Mouse (Mus musculus) embryonic facial prominence, embryonic 11.5 days (tissue): ENCODE measurements at regions not wholly inside any gene's neighbourhood (a gene's known extent, or its start where the extent isn't known, plus 50 kb on each side); places are given as distances from the start of the nearest gene placed in this dataset.

Experiments used
- ATAC-seq: fragments of 200-750 bp; cut with Nextera tagmentation; replicated peaks from 2 replicates; pipeline ENCODE4 v1.8.0; 2017; ENCODE audit warnings: low read depth; ENCODE audit not compliant: insufficient number of reproducible peaks, low FRiP score, low TSS enrichment
- DNase-seq: peaks from one replicate; pipeline ENCODE4 v3.0.0-alpha.2; 2015; ENCODE audit warnings: low spot score
- H3K27ac ChIP-seq: fragments of 300-500 bp; sonication (generic); replicated peaks from 2 replicates; pipeline ENCODE4 v1.5.1; 2014; ENCODE audit warnings: mild to moderate bottlenecking, low read depth, low read length, control low read depth
- H3K27me3 ChIP-seq: fragments of 300-500 bp; sonication (generic); 2 replicates; pipeline ENCODE4 v1.6.1; 2014; ENCODE audit warnings: mild to moderate bottlenecking, low read length, moderate library complexity, mixed read lengths; ENCODE audit not compliant: control insufficient read depth, insufficient read depth
- H3K36me3 ChIP-seq: fragments of 300-500 bp; sonication (generic); replicated peaks from 2 replicates; pipeline ENCODE4 v1.6.1; 2014; ENCODE audit warnings: low read depth, mild to moderate bottlenecking, low read length, moderate library complexity, mixed read lengths; ENCODE audit not compliant: control insufficient read depth, insufficient read depth
- H3K4me1 ChIP-seq: fragments of 300-500 bp; sonication (generic); 2 replicates; pipeline ENCODE4 v1.6.1; 2014; ENCODE audit warnings: low read length, mixed read lengths; ENCODE audit not compliant: control insufficient read depth, insufficient read depth
- H3K4me2 ChIP-seq: fragments of 300-500 bp; sonication (generic); 2 replicates; pipeline ENCODE4 v1.6.1; 2014; ENCODE audit warnings: low read depth, mild to moderate bottlenecking, control low read depth, low read length, moderate library complexity
- H3K4me3 ChIP-seq: fragments of 300-500 bp; sonication (generic); 2 replicates; pipeline ENCODE4 v1.5.1; 2014; ENCODE audit warnings: low read depth, low read length, control low read depth
- H3K9ac ChIP-seq: fragments of 300-500 bp; sonication (generic); replicated peaks from 2 replicates; pipeline ENCODE4 v1.6.1; 2014; ENCODE audit warnings: mild to moderate bottlenecking, control low read depth, low read length
- H3K9me3 ChIP-seq: fragments of 300-500 bp; sonication (generic); replicated peaks from 2 replicates; pipeline ENCODE4 v1.6.1; 2016; ENCODE audit warnings: mild to moderate bottlenecking, low read length, inconsistent platforms, mixed read lengths; ENCODE audit not compliant: control insufficient read depth
- WGBS: fragments of 180-500 bp; shearing (Covaris S2); extraction: QIAGEN DNeasy Blood & Tissue Kit; methylation state at CpG from one replicate; pipeline ENCODE4 v1.1.7; 2014; 5-methylcytosine and 5-hydroxymethylcytosine counted together

- Histone ChIP-seq H3K4me3 (no peak overlapping the region), H3K27me3 (no peaks in the 10 kb centered on the region), H3K9ac (no peak overlapping the region), H3K9me3 (no peaks in the 10 kb centered on the region), H3K4me1 (no peaks in the 10 kb centered on the region), H3K4me2 (no peak overlapping the region), H3K27ac (no peak overlapping the region), H3K36me3 (no peaks in the 10 kb centered on the region)
- no peak for DNase-seq
- WGBS: 70% methylated on average over 3 of the region's 3 CpGs
- ATAC-seq: no peak
Observed at GRCm38 (mm10) chr3:78691499-78691898, 594.8 kb downstream of the Rapgef2 start.

DNA sequence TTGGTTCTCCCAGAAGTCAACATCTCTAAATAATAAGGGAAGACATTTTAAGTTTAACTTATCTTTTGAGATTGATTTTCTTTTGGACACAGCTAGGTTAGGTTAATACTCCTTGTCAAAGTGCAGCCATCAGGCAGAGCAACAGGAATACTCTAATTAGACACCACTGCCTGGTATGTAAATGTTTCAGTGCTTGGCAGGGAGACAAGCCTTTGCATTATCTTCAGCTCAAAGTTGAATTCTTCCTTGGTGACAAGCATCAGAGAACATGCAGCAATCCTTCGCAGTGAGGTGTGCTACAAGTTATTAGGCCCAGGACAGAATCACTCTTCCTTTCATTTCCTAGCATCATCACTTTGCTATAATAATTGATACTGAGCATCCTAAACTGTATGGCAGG, 608.7 kb downstream of the Rapgef2 start:
- DNase-seq (no peak), ATAC-seq (no peak)
- Histone ChIP-seq H3K4me1 (no peaks in the 10 kb centered on the region), H3K36me3 (no peaks in the 10 kb centered on the region), H3K27ac (no peak overlapping the region), H3K27me3 (no peaks in the 10 kb centered on the region), H3K9me3 (no peaks in the 10 kb centered on the region), H3K4me2 (no peak overlapping the region), H3K4me3 (no peak overlapping the region), H3K9ac (no peak overlapping the region)
- whole genome bisulfite sequencing: 77% methylated on average over 1 of the region's 1 CpGs

DNA sequence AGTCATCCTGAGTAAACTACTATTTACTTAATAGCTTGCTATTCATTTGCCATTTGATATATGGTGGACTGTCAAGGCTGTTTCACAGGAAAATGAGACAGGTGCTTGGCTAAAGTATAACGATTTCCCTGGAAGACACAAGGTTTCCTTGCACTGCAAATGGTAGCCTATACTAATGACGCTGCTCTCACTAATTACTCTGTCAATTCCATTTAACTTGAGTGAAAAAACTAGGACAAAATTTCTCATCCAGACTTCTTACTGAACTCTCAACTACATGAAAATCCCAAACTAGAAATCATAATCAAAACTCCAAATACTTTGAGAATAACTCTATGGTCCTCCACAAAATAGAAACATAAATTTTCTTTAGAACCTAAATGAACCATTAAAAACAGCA, 609.5 kb downstream of the Rapgef2 start:
- Histone ChIP-seq H3K9me3 (no peaks in the 10 kb centered on the region), H3K4me2 (no peak overlapping the region), H3K9ac (no peak overlapping the region), H3K4me1 (no peaks in the 10 kb centered on the region), H3K27ac (no peak overlapping the region), H3K36me3 (no peaks in the 10 kb centered on the region), H3K4me3 (no peak overlapping the region), H3K27me3 (no peaks in the 10 kb centered on the region)
- WGBS: 65% methylated on average over 2 of the region's 2 CpGs
- DNase-seq (no peak), ATAC-seq (no peak)

DNA sequence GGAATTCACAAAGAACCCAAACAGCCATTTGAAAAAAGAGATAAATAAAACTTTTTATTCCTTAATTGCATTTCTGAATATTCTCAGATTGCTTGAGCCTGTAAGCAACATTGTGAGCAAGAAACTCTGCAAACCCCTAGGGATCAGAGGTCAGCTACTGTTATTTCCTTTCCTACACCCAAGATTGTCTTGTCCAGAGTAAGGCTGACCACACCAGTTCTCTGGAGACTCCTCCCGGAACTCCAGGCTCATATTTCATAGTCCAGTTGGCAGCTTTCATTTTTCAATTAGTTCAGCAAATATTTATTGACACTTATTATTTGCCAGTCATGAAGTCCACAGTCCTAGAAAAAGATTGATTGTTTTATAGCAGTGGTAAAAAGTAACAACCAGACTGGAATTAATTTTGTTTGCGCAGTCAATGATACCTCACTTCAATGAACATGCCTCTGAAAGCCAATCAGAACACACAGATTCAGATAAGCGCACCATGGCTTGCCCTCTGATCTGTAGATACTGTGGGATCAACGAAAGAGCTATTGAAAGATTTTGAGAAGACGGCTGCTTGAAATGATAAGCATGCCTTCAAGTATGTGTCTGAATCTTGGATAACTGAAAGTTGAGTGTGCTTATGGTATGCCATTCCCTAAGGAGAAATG, 611.7 kb downstream of the Rapgef2 start:
- no peak overlapping the region for H3K4me3 ChIP-seq
- H3K27me3 ChIP-seq: no peaks in the 10 kb centered on the region
- no peak for ATAC-seq
- no peak overlapping the region for H3K9ac ChIP-seq
- no peak overlapping the region for H3K27ac ChIP-seq
- WGBS: 84% methylated on average over 5 of the region's 5 CpGs
- no peak for DNase-seq
- H3K4me1 ChIP-seq: no peaks in the 10 kb centered on the region
- no peak overlapping the region for H3K4me2 ChIP-seq
- no peaks in the 10 kb centered on the region for H3K36me3 ChIP-seq
- H3K9me3 ChIP-seq: no peaks in the 10 kb centered on the region

DNA sequence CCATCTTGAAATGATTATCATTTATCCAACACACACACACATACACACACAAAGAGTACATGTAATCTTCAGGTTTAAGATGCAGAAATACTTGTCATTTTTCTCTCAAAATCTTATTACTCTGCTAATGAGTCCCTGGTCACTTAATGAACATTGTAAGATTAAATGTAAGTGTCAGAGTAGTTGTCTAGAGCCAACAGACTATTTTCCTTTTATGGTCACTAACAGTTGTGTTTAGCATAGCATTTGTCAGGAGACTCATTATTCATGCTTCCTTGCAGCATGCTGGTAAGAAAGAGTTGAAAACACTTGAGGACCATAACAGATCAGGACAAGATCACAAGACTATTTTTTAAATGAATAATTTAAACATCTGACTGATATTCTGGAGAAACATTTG, 618.3 kb downstream of the Rapgef2 start:
- no peak for ATAC-seq
- Histone ChIP-seq H3K4me2 (no peak overlapping the region), H3K4me1 (no peaks in the 10 kb centered on the region)

GRCm38 (mm10) chr3:78667374-78668023, 618.8 kb downstream of the Rapgef2 start:
- Histone ChIP-seq H3K9me3 (no peaks in the 10 kb centered on the region), H3K4me2 (no peak overlapping the region), H3K4me3 (no peak overlapping the region), H3K27ac (no peak overlapping the region), H3K27me3 (no peaks in the 10 kb centered on the region), H3K4me1 (no peaks in the 10 kb centered on the region), H3K36me3 (no peaks in the 10 kb centered on the region), H3K9ac (no peak overlapping the region)
- ATAC-seq (no peak), DNase-seq (no peak)
- 72% methylated on average over 4 of the region's 4 CpGs for WGBS

More for the DNA sequence above, 618.3 kb downstream of the Rapgef2 start:
- no peak for DNase-seq
- Histone ChIP-seq H3K27me3 (no peaks in the 10 kb centered on the region), H3K4me3 (no peak overlapping the region), H3K9ac (no peak overlapping the region), H3K9me3 (no peaks in the 10 kb centered on the region), H3K27ac (no peak overlapping the region), H3K36me3 (no peaks in the 10 kb centered on the region)

- DNase-seq: no peak
- Histone ChIP-seq H3K4me3 (no peak overlapping the region), H3K4me1 (no peaks in the 10 kb centered on the region), H3K36me3 (no peaks in the 10 kb centered on the region), H3K27me3 (no peaks in the 10 kb centered on the region), H3K9ac (no peak overlapping the region), H3K9me3 (no peaks in the 10 kb centered on the region), H3K27ac (no peak overlapping the region), H3K4me2 (no peak overlapping the region)
- WGBS: 86% methylated on average over 2 of the region's 2 CpGs
- no peak for ATAC-seq
Observed at GRCm38 (mm10) chr3:78648115-78648514, 638.2 kb downstream of the Rapgef2 start.

- Histone ChIP-seq H3K27ac (no peak overlapping the region), H3K9ac (no peak overlapping the region), H3K9me3 (no peaks in the 10 kb centered on the region), H3K27me3 (no peaks in the 10 kb centered on the region), H3K4me3 (no peak overlapping the region), H3K36me3 (no peaks in the 10 kb centered on the region), H3K4me2 (no peak overlapping the region), H3K4me1 (no peaks in the 10 kb centered on the region)
- WGBS: 58% methylated on average over 4 of the region's 4 CpGs
- ATAC-seq: no peak
- no peak for DNase-seq
Observed at GRCm38 (mm10) chr3:78635386-78635785, 650.9 kb downstream of the Rapgef2 start.
